In the genomic region with DNA sequence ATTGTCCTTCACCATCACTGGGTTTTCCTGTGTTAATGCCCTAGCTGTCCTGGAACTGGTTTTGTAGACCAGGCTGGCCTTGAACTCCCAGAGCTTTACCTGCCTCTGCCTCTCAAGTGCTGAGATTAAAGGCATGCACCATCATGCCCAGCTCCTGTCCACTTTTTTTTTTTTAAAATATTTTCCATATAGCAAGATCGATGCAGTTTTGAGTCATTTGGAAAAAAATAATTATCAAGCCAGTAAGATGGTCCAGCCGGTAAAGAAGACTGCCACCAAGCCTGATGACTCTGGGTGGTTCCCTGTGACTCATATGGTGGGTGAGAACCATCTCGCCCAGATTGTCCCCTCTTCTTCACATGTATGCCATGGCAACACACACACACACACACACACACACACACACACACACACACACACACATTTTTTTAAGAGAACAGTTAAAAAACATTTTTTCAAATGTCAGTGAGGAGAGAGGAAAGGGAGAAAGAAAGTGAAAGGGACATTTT, we compare ENCODE assay signal across 21 mouse cellular contexts. TPM values are rescaled to one million over a fixed set of nuclear protein-coding genes. Genes with fewer than 3 reads are reported as not detected.
DNase-seq lines count a peak whose midpoint lies in the region; ATAC-seq and TF ChIP-seq lines count a peak whose summit lies in the region.
"Had no signal": no experiment of that assay in that cellular context is flagged by ENCODE, and none has a peak within 500 bp of the region (broad histone marks: within the 10 kb centered on the region; RNA-seq: fewer than 3 reads in every experiment).

No protein-coding gene starts in this region.

- no peaks in the 10 kb centered on the region for H3K36me3 ChIP-seq in testis, adult 2 months (ENCODE audit: control insufficient read depth, insufficient read depth, low read length)
- no peaks in the 10 kb centered on the region for H3K36me3 ChIP-seq in small intestine, adult 2 months (ENCODE audit: control insufficient read depth, insufficient read depth, low read length)
- H3K36me3 ChIP-seq in forebrain, postnatal 0 days (ENCODE audit: insufficient read depth): no peaks in the 10 kb centered on the region
- H3K36me3 ChIP-seq: embryonic facial prominence, embryonic 12.5 days; forebrain, embryonic 15.5 days; G1E; hindbrain, embryonic 13.5 days had no signal

- no peaks in the 10 kb centered on the region for H3K9me3 ChIP-seq in forebrain, postnatal 0 days (ENCODE audit: low read length)
- H3K9me3 ChIP-seq: embryonic facial prominence, embryonic 12.5 days; forebrain, embryonic 15.5 days; G1E; hindbrain, embryonic 13.5 days had no signal

- H3K9ac ChIP-seq in forebrain, postnatal 0 days: no peak overlapping the region
- H3K9ac ChIP-seq: embryonic facial prominence, embryonic 12.5 days; forebrain, embryonic 15.5 days; hindbrain, embryonic 13.5 days had no signal

- no peak overlapping the region for H3K27ac ChIP-seq in testis, adult 2 months (ENCODE audit: control insufficient read depth, insufficient read depth, low read depth, low read length)
- H3K27ac ChIP-seq in small intestine, adult 2 months (ENCODE audit: insufficient read depth, low read depth, low read length): peak overlapping the region; percentile 58; the same call in 1 of the 2 replicates
- no peak overlapping the region for H3K27ac ChIP-seq in forebrain, postnatal 0 days (ENCODE audit: low read depth, low read length)
- H3K27ac ChIP-seq: embryonic facial prominence, embryonic 12.5 days; forebrain, embryonic 15.5 days; gastrocnemius, adult 2 months; hindbrain, embryonic 13.5 days had no signal

- H3K4me1 ChIP-seq in testis, adult 2 months (ENCODE audit: control insufficient read depth, insufficient read depth, low read length): peaks cover 7% of the 10 kb centered on the region
- no peaks in the 10 kb centered on the region for H3K4me1 ChIP-seq in small intestine, adult 2 months (ENCODE audit: control insufficient read depth, insufficient read depth, insufficient read length, low read length)
- no peaks in the 10 kb centered on the region for H3K4me1 ChIP-seq in forebrain, postnatal 0 days (ENCODE audit: insufficient read depth)
- H3K4me1 ChIP-seq: embryonic facial prominence, embryonic 12.5 days; forebrain, embryonic 15.5 days; hindbrain, embryonic 13.5 days had no signal

- no peak for TF ChIP-seq CTCF in testis, adult 2 months (IDR thresholded peaks at IDR 0.05; ENCODE audit: control insufficient read depth, insufficient read depth, insufficient replicate concordance, low read depth, low read length)
- no peak for TF ChIP-seq CTCF in small intestine, adult 2 months (IDR thresholded peaks at IDR 0.05; ENCODE audit: extremely low read depth, insufficient read length, insufficient replicate concordance, low read depth, low read length)
- no peak for TF ChIP-seq CTCF in forebrain, postnatal 0 days (IDR thresholded peaks at IDR 0.05; ENCODE audit: low read depth)

- no peak for DNase-seq in testis, postnatal 10 days (ENCODE audit: low spot score)
- peak; percentile 57 for DNase-seq in CD4-positive helper T cell, adult 2 months (ENCODE audit: low read depth, low spot score)
- no peak for DNase-seq in left cerebral cortex, adult 8-10 months (ENCODE audit: low spot score in 2 of 2)
- no peak for DNase-seq in forebrain, postnatal 0 days
- DNase-seq: adrenal gland, postnatal 10 days; B cell, adult 2 months; cerebellum, adult 11-12 months; cerebellum, adult 9-10 months; cerebellum, postnatal 25 days; gastrocnemius, adult 2 months; gastrocnemius, postnatal 36 days; heart, adult 11 months; heart, postnatal 10 days; kidney, adult 18-20 months had no signal

- ATAC-seq in activated CD4-positive, CD25-positive, alpha-beta regulatory T cell, adult 4 months: peak; percentile 44
- no peak for ATAC-seq in forebrain, postnatal 0 days
- ATAC-seq: forebrain, embryonic 15.5 days had no signal

- H3K27me3 ChIP-seq in testis, adult 2 months (ENCODE audit: control insufficient read depth, insufficient read depth, low read length): no peaks in the 10 kb centered on the region
- no peaks in the 10 kb centered on the region for H3K27me3 ChIP-seq in small intestine, adult 2 months (ENCODE audit: control insufficient read depth, insufficient read depth, low read length)
- no peaks in the 10 kb centered on the region for H3K27me3 ChIP-seq in forebrain, postnatal 0 days (ENCODE audit: insufficient read depth, low read length)
- H3K27me3 ChIP-seq: embryonic facial prominence, embryonic 12.5 days; forebrain, embryonic 15.5 days; hindbrain, embryonic 13.5 days had no signal

- H3K4me2 ChIP-seq in forebrain, postnatal 0 days (ENCODE audit: low read depth): no peak overlapping the region
- H3K4me2 ChIP-seq: embryonic facial prominence, embryonic 12.5 days; forebrain, embryonic 15.5 days; hindbrain, embryonic 13.5 days had no signal

- TF ChIP-seq POLR2A in testis, adult 2 months (IDR thresholded peaks at IDR 0.05; ENCODE audit: control insufficient read depth, low read depth, low read length): no peak
- no peak for TF ChIP-seq POLR2A in small intestine, adult 2 months (IDR thresholded peaks at IDR 0.05; ENCODE audit: low read depth, low read length)

- peak overlapping the region; percentile 47; the same call in 1 of the 2 replicates for H3K4me3 ChIP-seq in testis, adult 2 months (ENCODE audit: control insufficient read depth, low read depth, low read length)
- no peak overlapping the region for H3K4me3 ChIP-seq in small intestine, adult 2 months (ENCODE audit: low read depth, low read length)
- no peak overlapping the region for H3K4me3 ChIP-seq in forebrain, postnatal 0 days (ENCODE audit: low read depth, low read length)
- H3K4me3 ChIP-seq: embryonic facial prominence, embryonic 12.5 days; forebrain, embryonic 15.5 days; gastrocnemius, adult 2 months; hindbrain, embryonic 13.5 days had no signal

- 73% methylated on average over 3 of the region's 3 CpGs for WGBS in small intestine, adult 2 months
- 95% methylated on average over 3 of the region's 3 CpGs for WGBS in forebrain, postnatal 0 days

RNA-seq across cellular contexts. Expression of gene Ociad1, which starts 7.1 kb away (rescaled TPM):
- polyA plus RNA-seq in testis, adult 2 months (2012; rRNA removed): 60.4 and 63.7 TPM in 2 replicates
- polyA plus RNA-seq in activated CD4-positive, CD25-positive, alpha-beta regulatory T cell, adult 4 months (2017; shearing (Covaris generic)): 100 to 1,000 TPM; 128 to 159 TPM
- polyA plus RNA-seq in small intestine, adult 2 months (2012; rRNA removed): 14.8 and 16.0 TPM in 2 replicates
- 100 to 1,000 TPM; 447 to 503 (median 477) TPM for total RNA-seq in left cerebral cortex, adult 8-10 months (2022)
- total RNA-seq in forebrain, postnatal 0 days (2014; rRNA removed): 237 and 265 TPM in 2 replicates
- polyA plus RNA-seq in forebrain, postnatal 0 days (2015; fragmentation: Nextera tagmentation; extraction: Ambion mirVana): 336 and 379 TPM in 2 replicates

RNA-seq across cellular contexts. Expression of gene Fryl, which starts 29.1 kb away (rescaled TPM):
- 16.5 and 21.6 TPM in 2 replicates for polyA plus RNA-seq in testis, adult 2 months (2012; rRNA removed)
- polyA plus RNA-seq in activated CD4-positive, CD25-positive, alpha-beta regulatory T cell, adult 4 months (2017; shearing (Covaris generic)): 10 to 100 TPM; 90.0 to 92.4 TPM
- polyA plus RNA-seq in small intestine, adult 2 months (2012; rRNA removed): 44.6 and 104 TPM in 2 replicates
- total RNA-seq in left cerebral cortex, adult 8-10 months (2022): 10 to 100 TPM; 58.6 to 81.9 (median 72.1) TPM
- total RNA-seq in forebrain, postnatal 0 days (2014; rRNA removed): 46.9 and 53.6 TPM in 2 replicates
- polyA plus RNA-seq in forebrain, postnatal 0 days (2015; fragmentation: Nextera tagmentation; extraction: Ambion mirVana): 10.8 and 17.7 TPM in 2 replicates

RNA-seq across cellular contexts. Expression of gene Ociad2, which starts 55.3 kb away (rescaled TPM):
- 0.65 and 0.80 TPM in 2 replicates for polyA plus RNA-seq in testis, adult 2 months (2012; rRNA removed)
- 1 to 10 TPM in 1 of 2 experiments, under 1 TPM in 1; 0.73 to 1.2 TPM for polyA plus RNA-seq in activated CD4-positive, CD25-positive, alpha-beta regulatory T cell, adult 4 months (2017; shearing (Covaris generic))
- polyA plus RNA-seq in small intestine, adult 2 months (2012; rRNA removed): 10.6 and 12.7 TPM in 2 replicates
- 100 to 1,000 TPM in 1 of 4 experiments, 10 to 100 TPM in 3; 90.3 to 110 (median 94.2) TPM for total RNA-seq in left cerebral cortex, adult 8-10 months (2022)
- 12.7 and 16.5 TPM in 2 replicates for total RNA-seq in forebrain, postnatal 0 days (2014; rRNA removed)
- 25.5 and 30.6 TPM in 2 replicates for polyA plus RNA-seq in forebrain, postnatal 0 days (2015; fragmentation: Nextera tagmentation; extraction: Ambion mirVana)
- polyA plus RNA-seq: G1E had no signal
